Mouse (Mus musculus) liver, adult (tissue): ENCODE results near the gene Ncam1.

Source experiments
- GATA4 ChIP-seq: IDR thresholded peaks from 2 replicates; pipeline ENCODE4 v1.6.1; 2014; ENCODE audit warnings: mild to moderate bottlenecking, low read length; ENCODE audit not compliant: insufficient replicate concordance

Gene Ncam1

GRCm38 (mm10) chr9:49722765-49723164 lies 76.0 kb downstream of the Ncam1 start:
- TF ChIP-seq GATA4 = no peak

- TF ChIP-seq GATA4 = no peak
Observed at GRCm38 (mm10) chr9:49715121-49715520, 83.6 kb downstream of the Ncam1 start.

GRCm38 (mm10) chr9:49714091-49714490 lies 84.6 kb downstream of the Ncam1 start:
- TF ChIP-seq GATA4 = no peak

GRCm38 (mm10) chr9:49707646-49708045 lies 91.1 kb downstream of the Ncam1 start:
- TF ChIP-seq GATA4 = no peak

GRCm38 (mm10) chr9:49704196-49704967 lies 94.3 kb downstream of the Ncam1 start:
- no peak for TF ChIP-seq GATA4

GRCm38 (mm10) chr9:49695371-49695770 lies 103.4 kb downstream of the Ncam1 start:
- TF ChIP-seq GATA4 = no peak

- no peak for TF ChIP-seq GATA4
Observed at GRCm38 (mm10) chr9:49692791-49693190, 105.9 kb downstream of the Ncam1 start.

- no peak for TF ChIP-seq GATA4
Observed at GRCm38 (mm10) chr9:49691344-49691743, 107.4 kb downstream of the Ncam1 start.

GRCm38 (mm10) chr9:49683566-49684273 lies 115.0 kb downstream of the Ncam1 start:
- no peak for TF ChIP-seq GATA4

- no peak for TF ChIP-seq GATA4
Observed at GRCm38 (mm10) chr9:49681848-49682469, 116.8 kb downstream of the Ncam1 start.

- TF ChIP-seq GATA4 = no peak
Observed at GRCm38 (mm10) chr9:49679270-49679669, 119.5 kb downstream of the Ncam1 start.

GRCm38 (mm10) chr9:49675696-49676465 lies 122.8 kb downstream of the Ncam1 start:
- no peak for TF ChIP-seq GATA4

GRCm38 (mm10) chr9:49672646-49673199 lies 126.0 kb downstream of the Ncam1 start:
- no peak for TF ChIP-seq GATA4

- no peak for TF ChIP-seq GATA4
Observed at GRCm38 (mm10) chr9:49667066-49667465, 131.7 kb downstream of the Ncam1 start.

- TF ChIP-seq GATA4 = no peak
Observed at GRCm38 (mm10) chr9:49665361-49665760, 133.4 kb downstream of the Ncam1 start.
